Mouse (Mus musculus) gastrocnemius, postnatal 10 days (tissue): ENCODE results near the gene Zfp580. TPM values are rescaled to one million over a fixed set of nuclear protein-coding genes. Genes with fewer than 3 reads are reported as not detected.
"Not testable (repeated sequence)": the region's sequence is repeated elsewhere in the genome, so short reads cannot be mapped to it uniquely, and the experiment has no call there.

Experiments
- DNase-seq: peaks from one replicate; pipeline ENCODE4 v3.0.0; 2021; ENCODE audit warnings: mixed read lengths
- long read RNA-seq, 2 experiments: library from polyadenylated mRNA; stranded (forward); transcript quantifications; one replicate each; pipeline ENCODE4 v2.0.0; 2021
- total RNA-seq, 2 experiments: library from RNA; stranded (reverse); gene quantifications; 2 replicates each; pipeline ENCODE4 v1.2.3; 2021

The Zfp580 gene
- 1 to 10 TPM; 7.3 to 10.0 TPM for total RNA-seq
- long read RNA-seq, experiment 1, transcript Zfp580-201 (2 exons, 1,096 nt): major isoform, 6 of 8 reads
- long read RNA-seq, experiment 1, partial matches to known transcripts: 2 of 8 reads
- long read RNA-seq, experiment 1, other reads (novel, unspliced or antisense): 0 of 8 reads
- long read RNA-seq, experiment 2, transcript Zfp580-201 (2 exons, 1,096 nt): major isoform, 6 of 6 reads
- long read RNA-seq, experiment 2, partial matches to known transcripts: 0 of 6 reads
- long read RNA-seq, experiment 2, other reads (novel, unspliced or antisense): 0 of 6 reads

- peak; percentile 76 for DNase-seq
Measured at GRCm38 (mm10) chr7:5051193-5052192, at the start of gene Zfp580. TSS of gene Zfp580 (plus strand) at chr7:5051538.

DNA sequence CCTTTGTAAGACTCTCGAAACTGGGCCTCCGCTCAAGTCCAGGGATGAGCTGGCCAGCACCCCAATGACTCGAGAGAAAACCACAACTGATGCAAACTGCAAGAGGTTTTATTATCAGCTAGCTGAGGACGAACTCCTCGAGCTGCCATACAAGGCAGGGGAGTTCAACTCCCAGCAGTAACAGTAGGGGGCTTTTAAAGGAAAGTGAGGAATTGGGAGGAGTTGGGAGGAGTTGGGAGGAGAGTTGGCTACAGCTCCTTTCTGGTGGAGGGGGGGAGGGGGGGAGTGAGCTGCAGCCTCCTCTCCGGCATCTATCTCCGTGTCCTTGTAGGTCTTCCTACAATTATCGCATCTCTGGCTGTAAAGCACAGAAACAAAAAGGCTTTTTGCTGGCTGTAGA lies 48.5 kb upstream of the Zfp580 start:
- DNase-seq: not testable (repeated sequence)

- no peak for DNase-seq
Measured at GRCm38 (mm10) chr7:5008229-5008628, 43.1 kb upstream of the Zfp580 start.

DNA sequence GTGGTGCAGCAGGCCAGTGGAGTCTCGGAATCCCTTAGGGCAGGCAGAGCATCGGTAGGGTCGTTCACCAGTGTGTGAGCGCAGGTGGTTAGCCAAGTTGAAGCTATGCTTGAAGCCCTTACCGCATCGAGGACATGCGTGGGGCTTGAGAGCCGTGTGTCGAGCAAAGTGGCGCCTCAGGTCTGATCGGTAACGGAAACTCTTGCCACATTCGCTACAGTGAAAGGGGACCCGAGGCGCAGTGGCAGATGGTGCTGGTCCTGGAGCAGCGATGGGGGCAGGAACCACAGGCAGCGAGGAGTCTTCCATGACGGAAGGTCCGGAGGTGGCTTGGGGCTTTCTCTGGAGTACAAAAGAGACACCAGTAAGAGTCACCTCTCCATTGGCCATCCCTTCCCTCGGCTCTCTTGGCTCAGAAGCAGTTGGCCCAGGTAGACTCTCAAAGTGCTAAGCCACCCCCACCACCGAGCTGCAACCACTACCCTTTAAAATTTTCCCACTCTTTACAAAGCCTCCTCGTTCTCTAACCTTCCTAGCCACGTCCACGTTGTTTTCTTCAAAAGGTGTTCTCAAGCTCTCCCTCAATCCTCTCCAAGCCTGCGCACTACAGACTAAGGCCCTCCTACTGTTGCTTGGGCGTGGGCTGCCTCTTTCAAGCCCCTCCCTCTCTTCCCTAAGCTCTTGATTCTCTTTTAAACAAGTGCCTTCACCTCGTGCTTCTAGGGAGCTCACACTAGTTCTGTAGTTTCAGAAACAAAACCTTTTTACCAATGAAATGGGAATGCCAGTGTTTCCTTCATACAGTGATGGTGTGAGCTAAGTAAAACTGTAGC lies 38.4 kb upstream of the Zfp580 start:
- no peak for DNase-seq

DNA sequence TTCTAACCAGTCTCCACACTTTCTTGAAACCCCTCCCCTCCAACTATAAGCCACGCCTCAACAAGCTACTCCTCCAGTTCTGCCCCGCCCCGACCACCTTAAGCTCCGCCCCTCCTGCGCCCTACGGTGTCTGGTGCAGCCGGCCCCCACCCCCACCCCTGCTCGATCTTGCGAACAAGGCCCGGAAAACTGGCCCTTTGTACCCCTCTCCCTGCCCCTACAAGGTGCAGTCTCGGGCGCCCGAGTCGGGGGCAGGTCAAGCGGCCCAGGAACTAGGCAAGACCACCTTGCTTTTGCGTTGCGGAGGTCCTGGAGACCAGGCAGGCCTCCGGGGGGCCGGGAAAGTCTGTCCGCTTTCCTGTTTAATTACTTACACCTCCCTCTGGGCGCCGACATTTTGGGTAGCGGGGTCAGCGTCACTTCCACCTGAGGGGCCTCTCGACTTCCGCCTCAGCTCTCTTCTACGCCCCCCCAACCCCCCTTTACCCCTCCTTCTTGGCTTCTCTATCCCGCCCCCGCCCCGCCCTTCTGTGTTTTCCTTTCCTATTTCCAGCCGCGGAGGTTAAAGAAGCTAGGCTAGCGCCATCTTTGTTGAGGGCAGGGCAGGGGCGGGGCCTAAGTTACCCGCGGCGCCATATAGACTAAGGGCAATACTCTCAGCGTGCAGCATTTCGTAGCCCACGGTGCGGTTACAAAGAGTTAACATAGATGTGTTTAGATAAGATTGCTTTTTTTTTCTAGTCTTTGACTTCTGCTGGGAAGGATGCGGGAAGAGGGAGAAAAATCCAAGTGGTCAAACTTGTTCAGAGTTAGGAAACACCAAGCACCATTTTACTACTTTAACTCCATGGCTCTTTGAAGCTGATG lies 36.9 kb upstream of the Zfp580 start, which contains the start of the genes Zfp524 and Fiz1:
Zfp524 (plus strand) TSS at position 165 of the 867 bp plus-strand sequence.
Fiz1 (minus strand) TSS at position 447 of the 867 bp plus-strand sequence.
- peak; percentile 97 for DNase-seq

- peak; percentile 94 for DNase-seq
Measured at GRCm38 (mm10) chr7:5015118-5016001, 36.0 kb upstream of the Zfp580 start, which contains the start of gene Gm44973. TSS of gene Gm44973 (plus strand) at chr7:5015496.

- DNase-seq: no peak
Measured at GRCm38 (mm10) chr7:5016057-5016456, 35.3 kb upstream of the Zfp580 start.

DNA sequence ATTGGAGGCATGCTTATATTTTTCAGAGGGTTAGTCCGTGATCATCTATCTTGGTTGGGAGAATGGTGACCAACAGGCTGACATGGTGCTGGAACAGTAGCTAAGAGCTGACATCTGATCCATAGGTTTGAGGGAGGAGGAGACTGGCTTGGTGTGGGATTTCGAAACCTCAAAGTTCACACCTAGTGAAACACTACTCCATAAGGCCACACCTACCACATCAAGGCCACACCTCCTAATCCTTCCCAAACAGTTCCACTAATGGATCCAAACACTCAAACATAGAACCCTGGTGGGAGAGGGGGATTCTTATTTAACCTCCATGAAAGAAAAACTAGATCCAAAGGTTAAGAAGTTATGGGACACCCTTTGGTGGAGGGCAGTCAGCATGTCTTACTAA lies 34.4 kb upstream of the Zfp580 start:
- DNase-seq: no peak

- DNase-seq: peak; percentile 36
Measured at GRCm38 (mm10) chr7:5017352-5017751, 34.0 kb upstream of the Zfp580 start.

GRCm38 (mm10) chr7:5017931-5018330 lies 33.4 kb upstream of the Zfp580 start:
- no peak for DNase-seq

DNA sequence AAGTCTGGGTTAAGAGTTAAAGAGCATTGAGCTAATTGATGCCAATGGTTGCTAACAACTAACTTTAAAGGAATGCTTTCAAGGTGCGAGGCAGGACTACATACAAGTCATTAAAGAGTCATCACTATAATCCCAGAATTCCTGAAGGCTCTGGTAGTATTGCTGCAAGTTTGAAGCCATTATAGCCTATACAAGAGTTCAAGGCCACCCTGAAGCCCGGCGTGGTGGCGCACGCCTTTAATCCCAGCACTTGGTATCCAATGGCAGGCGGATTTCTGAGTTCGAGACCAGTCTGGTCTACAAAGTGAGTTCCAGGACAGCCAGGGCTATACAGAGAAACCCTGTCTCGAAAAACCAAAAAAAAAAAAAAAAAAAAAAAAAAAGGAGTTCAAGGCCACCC lies 31.8 kb upstream of the Zfp580 start:
- not testable (repeated sequence) for DNase-seq

GRCm38 (mm10) chr7:5020000-5020681 lies 31.2 kb upstream of the Zfp580 start, which contains the start of the genes Zfp865 and Ccdc106:
TSS of gene Zfp865 (plus strand) at chr7:5020376.
TSS of gene Ccdc106 (plus strand) at chr7:5020553.
- DNase-seq: peak; percentile 99

GRCm38 (mm10) chr7:5020685-5021084 lies 30.7 kb upstream of the Zfp580 start:
- DNase-seq: no peak

DNA sequence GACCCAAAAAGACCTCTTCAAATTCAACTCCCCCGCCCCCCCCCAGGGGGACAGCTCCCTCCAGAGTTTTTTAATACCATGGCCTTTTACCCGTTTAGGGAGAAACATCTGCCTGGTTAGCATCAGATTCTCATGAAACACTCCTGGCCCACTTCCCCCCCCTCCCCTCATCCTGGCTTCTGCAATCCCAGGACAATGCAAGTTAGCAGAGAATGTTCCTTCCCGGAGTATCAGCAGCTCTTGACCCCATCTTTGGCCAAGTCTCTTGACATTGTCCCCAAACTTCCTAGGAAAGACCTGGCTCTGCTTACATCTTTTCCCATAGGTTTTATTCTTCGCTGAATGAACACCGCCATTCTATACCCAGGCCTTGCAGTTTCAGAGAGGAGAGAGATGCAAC lies 30.1 kb upstream of the Zfp580 start:
- DNase-seq: no peak

GRCm38 (mm10) chr7:5029543-5029942 lies 21.8 kb upstream of the Zfp580 start:
- no peak for DNase-seq

- no peak for DNase-seq
Measured at GRCm38 (mm10) chr7:5029946-5030345, 21.4 kb upstream of the Zfp580 start.

GRCm38 (mm10) chr7:5030554-5031275 lies 20.6 kb upstream of the Zfp580 start:
- DNase-seq: no peak

DNA sequence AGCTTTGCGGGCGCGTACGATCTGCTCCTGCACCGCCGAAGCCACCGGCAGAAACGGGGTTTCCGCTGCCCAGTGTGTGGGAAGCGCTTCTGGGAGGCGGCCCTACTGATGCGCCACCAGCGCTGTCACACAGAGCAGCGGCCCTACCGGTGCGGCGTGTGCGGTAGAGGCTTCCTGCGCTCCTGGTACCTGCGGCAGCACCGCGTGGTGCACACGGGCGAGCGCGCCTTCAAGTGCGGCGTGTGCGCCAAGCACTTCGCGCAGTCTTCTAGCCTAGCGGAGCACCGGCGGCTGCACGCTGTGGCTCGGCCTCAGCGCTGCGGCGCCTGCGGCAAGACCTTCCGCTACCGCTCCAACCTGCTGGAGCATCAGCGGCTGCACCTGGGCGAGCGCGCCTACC lies 19.8 kb upstream of the Zfp580 start:
- DNase-seq: no peak
